Mouse (Mus musculus): ENCODE measurements around the gene Actc1.

- TF ChIP-seq CTCF (IDR thresholded peaks at IDR 0.05; ENCODE audit: low read depth) (no peak), EP300 (optimal IDR thresholded peaks at IDR 0.05) (no peak)
These were observed 40.6 kb downstream of the Actc1 start for GRCm38 (mm10) chr2:114012749-114013211.

Measured in stomach, postnatal 0 days (tissue).